Mouse (Mus musculus) spleen, adult 18-20 months (tissue): Measurements from ENCODE around the gene Kmt2e.
"Not testable (repeated sequence)": the region's sequence is repeated elsewhere in the genome, so short reads cannot be mapped to it uniquely, and the experiment has no call there.

Source experiments
- DNase-seq, 2 experiments: peaks; one replicate each; pipeline ENCODE4 v3.0.0; 2022; ENCODE audit warnings: mixed read lengths in 2 of 2

Gene Kmt2e

GRCm38 (mm10) chr5:23434598-23435481, 599 bp downstream of the Kmt2e start:
- DNase-seq: peak; percentile 44 to 64

GRCm38 (mm10) chr5:23435482-23436125, 1.4 kb downstream of the Kmt2e start:
- DNase-seq: no peak

GRCm38 (mm10) chr5:23436735-23437134, 2.5 kb downstream of the Kmt2e start:
- DNase-seq: no peak

GRCm38 (mm10) chr5:23439857-23440256, 5.6 kb downstream of the Kmt2e start:
- DNase-seq: no peak

- no peak for DNase-seq
Observed at GRCm38 (mm10) chr5:23440572-23440971, 6.3 kb downstream of the Kmt2e start.

- no peak for DNase-seq
Observed at GRCm38 (mm10) chr5:23441916-23442315, 7.7 kb downstream of the Kmt2e start.

- no peak for DNase-seq
Observed at GRCm38 (mm10) chr5:23444411-23444810, 10.2 kb downstream of the Kmt2e start.

GRCm38 (mm10) chr5:23453561-23453960, 19.3 kb downstream of the Kmt2e start:
- not testable (repeated sequence) for DNase-seq

GRCm38 (mm10) chr5:23461688-23462087, 27.4 kb downstream of the Kmt2e start:
- DNase-seq: no peak

GRCm38 (mm10) chr5:23464247-23464646, 30.0 kb downstream of the Kmt2e start:
- no peak for DNase-seq

- no peak for DNase-seq
Observed at GRCm38 (mm10) chr5:23464743-23465142, 30.5 kb downstream of the Kmt2e start.

GRCm38 (mm10) chr5:23466546-23466945, 32.3 kb downstream of the Kmt2e start:
- no peak for DNase-seq

GRCm38 (mm10) chr5:23473098-23473873, 39.0 kb downstream of the Kmt2e start:
- DNase-seq: no peak

- no peak for DNase-seq
Observed at GRCm38 (mm10) chr5:23483811-23484210, 49.6 kb downstream of the Kmt2e start.

GRCm38 (mm10) chr5:23489231-23489630, 55.0 kb downstream of the Kmt2e start:
- no peak for DNase-seq

- DNase-seq: no peak
Observed at GRCm38 (mm10) chr5:23490797-23491196, 56.6 kb downstream of the Kmt2e start.

- DNase-seq: no peak
Observed at GRCm38 (mm10) chr5:23496396-23496795, 62.2 kb downstream of the Kmt2e start.

- no peak for DNase-seq
Observed at GRCm38 (mm10) chr5:23496933-23497332, 62.7 kb downstream of the Kmt2e start.

- DNase-seq: no peak
Observed at GRCm38 (mm10) chr5:23497920-23498319, 63.7 kb downstream of the Kmt2e start.

GRCm38 (mm10) chr5:23499257-23499656, 65.0 kb downstream of the Kmt2e start:
- DNase-seq: no peak

GRCm38 (mm10) chr5:23500715-23501114, 66.5 kb downstream of the Kmt2e start:
- no peak for DNase-seq

- no peak for DNase-seq
Observed at GRCm38 (mm10) chr5:23501582-23502316, 67.5 kb downstream of the Kmt2e start.
